ENCODE assay signal across 15 mouse cellular contexts in the genomic region with DNA sequence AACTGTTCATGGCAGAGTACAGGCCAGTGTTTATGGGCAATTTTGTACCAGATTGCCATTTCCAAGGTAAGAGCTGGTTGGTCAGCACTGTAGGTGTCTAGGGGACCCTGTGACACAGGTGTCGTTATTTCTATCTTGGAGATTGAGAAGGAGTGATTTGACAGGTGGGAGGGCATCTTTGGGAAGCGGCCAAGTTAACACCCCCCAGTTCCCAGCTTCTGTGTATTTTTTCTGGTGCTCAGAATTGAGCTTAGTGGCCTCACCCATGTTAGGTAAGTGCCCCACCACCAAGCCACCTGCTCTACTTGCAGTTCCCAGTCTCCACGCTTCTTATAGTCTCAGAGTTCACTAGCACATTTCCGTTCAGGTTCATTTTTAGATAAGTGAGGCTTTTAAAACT.
DNase-seq lines count a peak whose midpoint lies in the region; ATAC-seq and TF ChIP-seq lines count a peak whose summit lies in the region.
"Had no signal": no experiment of that assay in that cellular context is flagged by ENCODE, and none has a peak within 500 bp of the region (broad histone marks: within the 10 kb centered on the region; RNA-seq: fewer than 3 reads in every experiment).

No protein-coding gene starts in this region.

- no peaks in the 10 kb centered on the region for H3K9me3 ChIP-seq in kidney, embryonic 16.5 days (ENCODE audit: low read length)
- no peaks in the 10 kb centered on the region for H3K9me3 ChIP-seq in intestine, postnatal 0 days (ENCODE audit: control insufficient read depth)
- H3K9me3 ChIP-seq: embryonic facial prominence, embryonic 13.5 days; forebrain, embryonic 12.5 days; heart, embryonic 13.5 days; hindbrain, embryonic 12.5 days had no signal

- ATAC-seq in kidney, embryonic 16.5 days (ENCODE audit: low FRiP score, low TSS enrichment) = no peak
- ATAC-seq in intestine, postnatal 0 days = peak; percentile 43; the same call in 1 of the 2 replicates
- ATAC-seq: activated CD4-positive, CD25-positive, alpha-beta regulatory T cell, adult 4 months; forebrain, embryonic 16.5 days; hindbrain, embryonic 16.5 days had no signal

- no peak overlapping the region for H3K9ac ChIP-seq in kidney, embryonic 16.5 days (replicated peaks; ENCODE audit: low read length)
- no peak overlapping the region for H3K9ac ChIP-seq in intestine, postnatal 0 days (ENCODE audit: low read depth, low read length)
- H3K9ac ChIP-seq in heart, adult 2 months (ENCODE audit: low read depth, low read length) = no peak overlapping the region
- H3K9ac ChIP-seq: embryonic facial prominence, embryonic 13.5 days; forebrain, embryonic 12.5 days; heart, embryonic 13.5 days; hindbrain, embryonic 12.5 days had no signal

- DNase-seq in cerebellum, adult 9-10 months = peak; percentile 58
- no peak for DNase-seq in cerebellum, adult 11-12 months
- no peak for DNase-seq in kidney, adult 2 months
- no peak for DNase-seq in spleen, postnatal 10 days (ENCODE audit: low spot score in 2 of 2)
- DNase-seq in heart, adult 2 months = no peak

- H3K27me3 ChIP-seq in kidney, adult 2 months (replicated peaks; ENCODE audit: control insufficient read depth, insufficient read depth, low read length) = no peaks in the 10 kb centered on the region
- no peaks in the 10 kb centered on the region for H3K27me3 ChIP-seq in kidney, embryonic 16.5 days (ENCODE audit: insufficient read depth, low read length)
- no peaks in the 10 kb centered on the region for H3K27me3 ChIP-seq in intestine, postnatal 0 days (replicated peaks; ENCODE audit: control insufficient read depth, insufficient read depth, low read length)
- no peaks in the 10 kb centered on the region for H3K27me3 ChIP-seq in heart, adult 2 months (ENCODE audit: control insufficient read depth, insufficient read depth, low read length)
- H3K27me3 ChIP-seq: embryonic facial prominence, embryonic 13.5 days; forebrain, embryonic 12.5 days; heart, embryonic 13.5 days; hindbrain, embryonic 12.5 days had no signal

- TF ChIP-seq EP300 in heart, adult 2 months (IDR thresholded peaks at IDR 0.05; ENCODE audit: insufficient read depth, low read depth, low read length) = no peak

- no peaks in the 10 kb centered on the region for H3K79me2 ChIP-seq in heart, adult 2 months (replicated peaks; ENCODE audit: control insufficient read depth, insufficient read depth, low read length)

- H3K4me1 ChIP-seq in kidney, adult 2 months (ENCODE audit: control insufficient read depth, insufficient read depth, low read length) = peaks cover 50% of the 10 kb centered on the region
- peaks cover 17% of the 10 kb centered on the region for H3K4me1 ChIP-seq in kidney, embryonic 16.5 days (ENCODE audit: insufficient read depth, low read length)
- peaks cover 34% of the 10 kb centered on the region for H3K4me1 ChIP-seq in bone marrow macrophage, adult 2 months (ENCODE audit: control insufficient read depth, insufficient read depth, low read length)
- no peaks in the 10 kb centered on the region; the same call in 1 of the 2 replicates for H3K4me1 ChIP-seq in intestine, postnatal 0 days (replicated peaks; ENCODE audit: control insufficient read depth, insufficient read depth, low read length)
- peaks cover 28% of the 10 kb centered on the region for H3K4me1 ChIP-seq in heart, adult 2 months (ENCODE audit: control insufficient read depth, insufficient read depth, low read length)

- WGBS in kidney, adult 2 months = 90% methylated on average over 4 of the region's 4 CpGs
- 86% methylated on average over 4 of the region's 4 CpGs for WGBS in kidney, embryonic 16.5 days
- WGBS in intestine, postnatal 0 days = 47% methylated on average over 4 of the region's 4 CpGs
- WGBS in heart, adult 2 months = 91% methylated on average over 4 of the region's 4 CpGs

- H3K36me3 ChIP-seq in kidney, adult 2 months (ENCODE audit: control insufficient read depth, insufficient read depth, low read length) = no peaks in the 10 kb centered on the region; the same call in 1 of the 2 replicates
- peaks cover 16% of the 10 kb centered on the region; the same call in 1 of the 2 replicates for H3K36me3 ChIP-seq in kidney, embryonic 16.5 days (ENCODE audit: insufficient read depth, low read length)
- H3K36me3 ChIP-seq in intestine, postnatal 0 days (ENCODE audit: control insufficient read depth, insufficient read depth) = 0 out of 2 replicates have a peak, but pooled peaks cover 6% of the 10 kb centered on the region
- H3K36me3 ChIP-seq in heart, adult 2 months (ENCODE audit: control insufficient read depth, insufficient read depth, low read length) = peaks cover 12% of the 10 kb centered on the region

- no peak overlapping the region for H3K4me3 ChIP-seq in kidney, adult 2 months (ENCODE audit: insufficient read depth, low read depth, low read length)
- H3K4me3 ChIP-seq in kidney, embryonic 16.5 days (ENCODE audit: low read length) = no peak overlapping the region
- H3K4me3 ChIP-seq in bone marrow macrophage, adult 2 months (ENCODE audit: insufficient read depth, low read length) = no peak overlapping the region
- no peak overlapping the region for H3K4me3 ChIP-seq in intestine, postnatal 0 days (ENCODE audit: low read depth, low read length)
- H3K4me3 ChIP-seq in heart, adult 2 months = no peak overlapping the region
- H3K4me3 ChIP-seq: embryonic facial prominence, embryonic 13.5 days; forebrain, embryonic 12.5 days; heart, embryonic 13.5 days; hindbrain, embryonic 12.5 days had no signal

- intact Hi-C loops in heart, adult 2 months (cut with DNase I) = no loop called here

- H3K27ac ChIP-seq in kidney, adult 2 months (ENCODE audit: insufficient read depth, low read depth, low read length) = peak overlapping the region; percentile 54; the same call in 1 of the 2 replicates
- no peak overlapping the region for H3K27ac ChIP-seq in kidney, embryonic 16.5 days (ENCODE audit: low read length)
- H3K27ac ChIP-seq in bone marrow macrophage, adult 2 months (ENCODE audit: insufficient read depth, low read depth, low read length) = peak overlapping the region; percentile 27; the same call in 1 of the 2 replicates
- peak overlapping the region; percentile 64; the same call in 1 of the 2 replicates for H3K27ac ChIP-seq in intestine, postnatal 0 days (ENCODE audit: low read depth, low read length)
- H3K27ac ChIP-seq in heart, adult 2 months = no peak overlapping the region
- H3K27ac ChIP-seq: embryonic facial prominence, embryonic 13.5 days; forebrain, embryonic 12.5 days; heart, embryonic 13.5 days; hindbrain, embryonic 12.5 days had no signal

- no peak for TF ChIP-seq CTCF in kidney, adult 2 months (conservative IDR thresholded peaks at IDR 0.05; ENCODE audit: insufficient read depth, insufficient read length, low read depth, low read length)
- TF ChIP-seq CTCF in bone marrow macrophage, adult 2 months (IDR thresholded peaks at IDR 0.05; ENCODE audit: low read depth, low read length) = no peak
- TF ChIP-seq CTCF in intestine, postnatal 0 days (IDR thresholded peaks at IDR 0.05; ENCODE audit: low read depth) = no peak
- TF ChIP-seq CTCF in heart, adult 2 months (IDR thresholded peaks at IDR 0.05) = no peak

- TF ChIP-seq POLR2A in kidney, adult 2 months (IDR thresholded peaks at IDR 0.05; ENCODE audit: low read depth, low read length) = no peak
- TF ChIP-seq POLR2A in bone marrow macrophage, adult 2 months (IDR thresholded peaks at IDR 0.05; ENCODE audit: borderline replicate concordance, low read depth, low read length) = no peak
- TF ChIP-seq POLR2A in heart, adult 2 months (IDR thresholded peaks at IDR 0.05; ENCODE audit: insufficient read depth, low read depth, low read length) = no peak

- H3K4me2 ChIP-seq in kidney, embryonic 16.5 days (replicated peaks; ENCODE audit: low read depth, low read length) = no peak overlapping the region
- H3K4me2 ChIP-seq in intestine, postnatal 0 days (replicated peaks; ENCODE audit: low read depth) = no peak overlapping the region
- H3K4me2 ChIP-seq: embryonic facial prominence, embryonic 13.5 days; forebrain, embryonic 12.5 days; heart, embryonic 13.5 days; hindbrain, embryonic 12.5 days had no signal

Comparison
In these comparisons a context has a peak if more than half of its experiments do, and no peak if none do; other contexts are left out.
1. H3K27ac ChIP-seq: peak in kidney, adult 2 months (single experiment), bone marrow macrophage, adult 2 months (single experiment) and intestine, postnatal 0 days (single experiment); none in kidney, embryonic 16.5 days (single experiment) and heart, adult 2 months (single experiment).